Mouse (Mus musculus): ENCODE results near the gene Rundc3a.

The Rundc3a gene

DNA sequence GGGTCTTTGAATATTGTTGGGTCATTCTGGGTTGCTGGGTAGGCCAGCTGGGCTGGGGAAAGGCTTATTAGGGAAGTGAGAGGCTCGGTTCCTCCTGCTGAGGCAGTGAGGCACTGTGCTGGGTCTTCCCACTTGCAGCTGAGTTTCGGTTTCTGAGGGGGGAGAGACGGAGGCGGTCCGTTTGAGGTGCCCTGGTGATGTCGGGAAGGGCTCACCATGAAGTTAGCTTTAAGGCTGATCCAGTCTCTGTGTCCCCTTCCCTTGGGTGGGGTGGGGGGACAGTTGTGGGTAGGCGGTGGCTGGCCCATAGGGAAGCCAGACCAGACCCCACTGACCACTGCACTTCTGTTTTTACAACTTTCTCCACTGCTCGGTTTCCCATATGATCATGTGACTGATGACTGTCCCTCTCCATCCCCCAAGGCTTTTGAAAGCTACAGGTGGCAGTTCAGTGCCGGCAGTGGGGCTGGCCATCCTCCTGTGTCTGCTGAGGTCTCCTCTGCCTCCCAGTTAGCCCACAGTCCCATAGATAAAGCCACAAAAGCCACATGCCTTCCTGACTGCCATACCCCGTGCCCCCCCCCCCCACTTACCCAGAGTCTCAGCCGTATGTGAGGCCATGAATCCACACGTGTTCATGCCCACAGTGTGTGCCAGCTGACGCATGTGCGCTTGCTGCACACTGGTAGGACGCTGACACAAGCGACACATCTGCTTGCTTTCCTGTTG is 39.1 kb downstream of the Rundc3a start:
- intact Hi-C loops (cut with DNase I): loop anchor here (5.0 kb wide), 1 partner anchor 285 kb away; the partner anchor contains the start of gene Nags

DNA sequence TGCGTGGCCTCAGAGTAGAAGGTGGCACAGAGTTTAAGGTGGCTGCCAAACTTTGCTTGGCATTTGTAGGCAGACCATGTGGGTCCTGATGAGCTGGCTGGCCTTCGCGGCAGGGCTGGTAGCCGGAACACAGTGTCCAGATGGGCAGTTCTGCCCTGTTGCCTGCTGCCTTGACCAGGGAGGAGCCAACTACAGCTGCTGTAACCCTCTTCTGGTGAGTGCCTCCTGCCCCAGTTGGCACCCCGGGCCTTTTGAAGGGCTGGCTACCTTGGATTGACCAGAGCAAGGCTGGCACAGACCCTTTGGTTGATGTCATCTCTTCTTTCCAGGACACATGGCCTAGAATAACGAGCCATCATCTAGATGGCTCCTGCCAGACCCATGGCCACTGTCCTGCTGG is 39.7 kb downstream of the Rundc3a start:
- intact Hi-C loops (cut with DNase I): loop anchor here (5.0 kb wide), 1 partner anchor 286 kb away; the partner anchor contains the start of gene Nags

DNA sequence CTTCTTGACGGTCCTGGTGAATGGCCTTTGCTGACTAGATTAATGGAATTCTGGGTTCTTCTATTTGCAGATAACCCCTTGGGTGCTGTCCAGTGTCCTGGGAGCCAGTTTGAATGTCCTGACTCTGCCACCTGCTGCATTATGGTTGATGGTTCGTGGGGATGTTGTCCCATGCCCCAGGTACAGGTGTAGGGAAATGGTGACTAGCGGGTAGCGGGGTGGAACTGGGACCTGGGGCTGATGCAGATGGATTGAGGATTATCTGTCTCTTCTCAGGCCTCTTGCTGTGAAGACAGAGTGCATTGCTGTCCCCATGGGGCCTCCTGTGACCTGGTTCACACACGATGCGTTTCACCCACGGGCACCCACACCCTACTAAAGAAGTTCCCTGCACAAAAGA is 40.7 kb downstream of the Rundc3a start:
- intact Hi-C loops (cut with DNase I): loop anchor here (2.0 to 5.0 kb wide), 2 partner anchors 125 to 287 kb away; partner anchors contain the start of gene Nags

DNA sequence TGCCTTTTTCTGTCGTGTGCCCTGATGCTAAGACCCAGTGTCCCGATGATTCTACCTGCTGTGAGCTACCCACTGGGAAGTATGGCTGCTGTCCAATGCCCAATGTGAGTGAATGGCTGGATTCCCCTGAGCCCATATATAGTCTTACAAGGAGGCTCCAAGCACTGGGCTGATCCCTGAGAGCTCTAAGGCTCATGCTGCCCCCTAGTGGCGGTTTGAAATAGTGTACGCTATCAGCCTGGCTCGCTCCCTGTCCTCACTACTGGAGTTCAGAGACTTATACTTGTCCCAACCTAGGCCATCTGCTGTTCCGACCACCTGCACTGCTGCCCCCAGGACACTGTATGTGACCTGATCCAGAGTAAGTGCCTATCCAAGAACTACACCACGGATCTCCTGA is 41.2 kb downstream of the Rundc3a start:
- intact Hi-C loops (cut with DNase I): loop anchor here (2.0 to 5.0 kb wide), 2 partner anchors 126 to 287 kb away; partner anchors contain the start of gene Nags

DNA sequence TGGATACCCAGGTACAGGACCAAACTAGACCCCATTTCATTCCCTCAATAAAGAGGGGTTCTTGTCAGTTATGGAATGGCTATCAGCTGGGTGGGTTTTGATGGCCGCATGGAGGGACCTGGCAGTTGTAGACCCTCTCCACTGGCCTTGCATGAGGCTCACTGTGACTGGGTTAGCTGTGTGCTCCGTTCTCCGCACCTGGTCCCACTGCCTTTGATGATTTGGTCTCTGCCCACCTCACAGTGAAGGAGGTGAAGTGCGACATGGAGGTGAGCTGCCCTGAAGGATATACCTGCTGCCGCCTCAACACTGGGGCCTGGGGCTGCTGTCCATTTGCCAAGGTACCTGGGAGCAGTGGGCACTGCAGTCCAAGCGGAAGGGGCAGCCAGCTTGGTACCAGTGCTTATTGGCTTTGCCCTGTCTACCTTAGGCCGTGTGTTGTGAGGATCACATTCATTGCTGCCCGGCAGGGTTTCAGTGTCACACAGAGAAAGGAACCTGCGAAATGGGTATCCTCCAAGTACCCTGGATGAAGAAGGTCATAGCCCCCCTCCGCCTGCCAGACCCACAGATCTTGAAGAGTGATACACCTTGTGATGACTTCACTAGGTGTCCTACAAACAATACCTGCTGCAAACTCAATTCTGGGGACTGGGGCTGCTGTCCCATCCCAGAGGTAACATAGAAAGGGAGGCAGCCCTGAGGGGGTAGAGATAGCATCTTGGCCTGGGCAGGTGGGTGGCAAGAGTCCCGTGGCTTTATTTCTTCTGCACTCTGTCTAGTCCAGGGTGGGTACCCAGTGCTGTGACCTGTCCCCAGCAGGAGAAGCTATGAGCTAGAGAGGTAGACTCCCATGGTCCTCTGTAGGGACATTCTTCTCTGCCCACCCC is 41.9 kb downstream of the Rundc3a start:
- intact Hi-C loops (cut with DNase I): loop anchor here (2.0 to 5.0 kb wide), 2 partner anchors 126 to 288 kb away; partner anchors contain the start of gene Nags

DNA sequence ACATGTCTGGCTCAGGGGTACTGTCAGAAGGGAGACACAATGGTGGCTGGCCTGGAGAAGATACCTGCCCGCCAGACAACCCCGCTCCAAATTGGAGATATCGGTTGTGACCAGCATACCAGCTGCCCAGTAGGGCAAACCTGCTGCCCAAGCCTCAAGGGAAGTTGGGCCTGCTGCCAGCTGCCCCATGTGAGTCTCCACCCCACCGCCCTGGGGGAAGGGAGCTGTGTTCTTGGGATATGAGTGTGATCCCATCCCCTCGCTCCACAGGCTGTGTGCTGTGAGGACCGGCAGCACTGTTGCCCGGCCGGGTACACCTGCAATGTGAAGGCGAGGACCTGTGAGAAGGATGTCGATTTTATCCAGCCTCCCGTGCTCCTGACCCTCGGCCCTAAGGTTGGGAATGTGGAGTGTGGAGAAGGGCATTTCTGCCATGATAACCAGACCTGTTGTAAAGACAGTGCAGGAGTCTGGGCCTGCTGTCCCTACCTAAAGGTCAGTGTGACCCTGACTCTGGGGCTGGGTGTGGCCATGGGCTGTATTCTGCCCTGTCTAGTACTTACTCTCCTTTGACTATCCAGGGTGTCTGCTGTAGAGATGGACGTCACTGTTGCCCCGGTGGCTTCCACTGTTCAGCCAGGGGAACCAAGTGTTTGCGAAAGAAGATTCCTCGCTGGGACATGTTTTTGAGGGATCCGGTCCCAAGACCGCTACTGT is 42.7 kb downstream of the Rundc3a start:
- intact Hi-C loops (cut with DNase I): loop anchor here (2.0 kb wide), 1 partner anchor 127 kb away; no protein-coding TSS in a partner anchor

DNA sequence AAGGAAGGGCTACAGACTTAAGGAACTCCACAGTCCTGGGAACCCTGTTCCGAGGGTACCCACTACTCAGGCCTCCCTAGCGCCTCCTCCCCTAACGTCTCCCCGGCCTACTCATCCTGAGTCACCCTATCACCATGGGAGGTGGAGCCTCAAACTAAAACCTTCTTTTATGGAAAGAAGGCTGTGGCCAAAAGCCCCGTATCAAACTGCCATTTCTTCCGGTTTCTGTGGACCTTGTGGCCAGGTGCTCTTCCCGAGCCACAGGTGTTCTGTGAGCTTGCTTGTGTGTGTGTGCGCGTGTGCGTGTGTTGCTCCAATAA is 43.2 kb downstream of the Rundc3a start:
- intact Hi-C loops (cut with DNase I): no loop called here

DNA sequence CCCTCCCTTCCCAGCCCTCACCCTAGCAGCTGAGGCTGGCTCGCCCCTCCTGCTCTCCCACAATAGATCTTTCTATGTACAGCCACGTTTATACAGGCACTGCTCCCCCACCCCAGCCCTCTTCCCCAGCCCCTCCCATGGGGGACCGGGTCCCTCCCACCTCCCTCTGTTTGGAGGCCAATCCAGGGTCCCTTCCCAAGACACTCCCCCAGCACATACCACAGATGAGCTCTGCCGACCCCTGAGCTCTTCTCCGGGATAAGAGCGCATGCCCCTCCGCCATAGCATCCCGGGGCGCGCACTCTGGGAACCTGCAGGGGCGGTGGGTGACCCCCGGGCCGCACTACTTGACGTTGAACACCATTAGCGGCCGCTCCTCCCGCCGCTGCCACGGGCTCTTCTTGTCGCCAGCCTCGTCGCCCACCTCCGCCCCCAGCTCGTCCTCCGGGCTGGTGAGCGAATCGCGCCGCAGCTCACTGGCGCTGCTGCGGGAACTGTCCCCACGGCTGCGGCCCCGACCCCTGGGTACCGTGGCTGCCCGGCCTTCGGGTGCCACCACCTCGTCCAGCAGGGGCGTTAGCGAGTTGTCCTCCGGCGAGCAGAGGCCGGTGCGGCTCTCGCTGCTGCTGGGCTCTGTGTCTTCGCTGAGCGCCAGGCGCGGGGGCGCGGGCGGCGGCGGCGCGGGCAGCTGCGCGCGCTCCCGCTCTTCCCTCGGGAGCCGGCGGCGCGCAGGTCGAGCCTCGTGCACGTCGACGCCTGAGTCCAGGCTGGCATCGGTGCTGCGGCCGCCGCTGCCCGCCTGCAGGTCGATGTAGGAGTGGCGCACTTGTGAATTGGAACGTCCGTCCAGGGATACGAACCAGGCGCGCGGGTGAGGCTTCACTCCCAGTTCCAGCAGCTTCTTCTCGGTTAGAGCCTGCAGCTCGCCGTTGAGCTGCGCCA is 44.2 kb downstream of the Rundc3a start:
- intact Hi-C loops (cut with DNase I): no loop called here

DNA sequence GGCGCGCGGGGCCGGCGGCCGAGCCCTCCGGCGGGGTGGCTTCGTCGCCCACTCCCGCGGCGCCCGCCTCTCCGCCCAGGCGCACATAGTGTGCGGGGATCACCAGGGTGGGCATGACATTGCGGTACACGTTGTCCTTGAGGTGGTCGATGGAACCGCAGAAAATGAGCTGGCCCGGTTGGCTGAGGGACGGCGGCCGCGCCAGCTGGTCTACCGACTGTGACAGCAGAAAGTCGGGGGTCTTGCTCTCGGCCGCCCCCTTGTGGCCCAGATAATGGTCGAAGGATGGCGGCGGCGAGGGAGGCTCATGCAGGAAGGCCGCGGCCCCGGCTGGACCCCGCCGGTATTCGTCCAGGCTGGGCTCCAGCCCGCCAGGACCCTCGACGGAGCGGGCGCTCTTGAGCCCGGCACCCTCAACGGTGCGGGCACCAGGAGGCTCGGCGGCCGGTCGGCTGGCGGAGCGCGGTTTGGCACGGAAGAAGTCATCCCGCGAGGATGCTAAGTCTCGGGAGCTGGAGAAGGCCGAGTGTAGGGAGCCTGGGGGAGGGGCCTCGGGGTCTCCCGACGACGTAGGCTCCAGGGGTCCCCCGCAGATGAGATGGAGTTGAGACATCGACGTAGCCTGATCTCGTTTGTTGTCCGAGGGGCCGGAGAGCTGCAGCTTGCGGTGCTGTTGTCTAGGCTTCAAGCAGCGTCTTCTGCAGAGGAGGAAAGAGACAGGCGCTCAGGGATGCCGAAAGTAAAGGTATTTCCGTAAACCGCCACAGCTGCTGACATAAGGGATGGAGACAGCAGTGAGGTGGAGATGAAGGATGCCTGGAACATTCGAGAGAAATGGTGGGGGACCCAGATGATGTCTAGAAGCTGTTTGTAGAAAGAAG is 45.2 kb downstream of the Rundc3a start:
- intact Hi-C loops (cut with DNase I): no loop called here

DNA sequence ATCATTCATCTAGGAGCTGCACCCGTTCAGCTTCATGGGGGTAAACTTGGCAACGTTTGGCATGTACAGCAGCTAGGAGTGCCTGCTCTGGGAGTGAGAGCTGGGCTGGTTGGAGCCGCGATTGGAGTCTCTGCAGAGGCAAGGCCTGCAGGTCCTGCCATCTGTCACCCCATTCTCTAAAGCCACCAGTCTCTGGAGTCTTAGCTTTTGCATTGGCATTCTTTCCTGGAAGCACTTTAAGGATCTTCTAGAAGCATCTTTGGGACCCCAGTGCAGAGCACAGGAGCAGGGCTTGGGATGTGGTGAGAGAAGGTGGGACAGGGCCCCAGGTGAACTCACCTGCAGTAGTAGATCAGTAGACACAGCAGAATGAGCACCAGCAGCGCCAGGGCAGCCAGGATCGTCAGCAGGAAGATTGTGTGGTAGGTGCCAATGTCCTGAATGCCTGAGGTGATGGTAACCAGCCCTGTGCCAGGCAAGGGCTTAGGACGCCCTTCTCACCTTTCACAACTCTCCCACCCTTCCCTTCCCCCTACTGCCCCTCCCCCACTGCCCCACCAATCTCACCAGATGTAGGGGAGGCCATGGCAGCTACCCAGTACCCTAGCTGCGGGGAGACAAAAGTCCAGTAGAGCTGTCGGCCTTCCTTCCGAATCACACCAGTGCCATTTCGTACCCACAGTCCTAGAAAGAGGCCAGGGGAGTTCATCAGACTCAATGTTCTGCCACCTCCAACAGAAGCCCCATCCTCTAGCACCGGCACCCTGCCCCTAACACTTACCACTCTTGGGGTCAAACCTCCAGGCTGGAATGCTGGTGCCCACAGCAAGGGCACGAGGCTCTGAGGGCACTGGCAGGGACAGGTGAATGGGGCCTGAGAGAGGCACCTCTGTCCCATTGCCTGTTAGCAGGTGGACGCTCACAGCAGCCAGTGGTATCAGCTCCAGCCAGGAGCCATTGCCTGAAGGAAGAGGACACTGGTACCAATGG is 46.2 kb downstream of the Rundc3a start:
- intact Hi-C loops (cut with DNase I): no loop called here

DNA sequence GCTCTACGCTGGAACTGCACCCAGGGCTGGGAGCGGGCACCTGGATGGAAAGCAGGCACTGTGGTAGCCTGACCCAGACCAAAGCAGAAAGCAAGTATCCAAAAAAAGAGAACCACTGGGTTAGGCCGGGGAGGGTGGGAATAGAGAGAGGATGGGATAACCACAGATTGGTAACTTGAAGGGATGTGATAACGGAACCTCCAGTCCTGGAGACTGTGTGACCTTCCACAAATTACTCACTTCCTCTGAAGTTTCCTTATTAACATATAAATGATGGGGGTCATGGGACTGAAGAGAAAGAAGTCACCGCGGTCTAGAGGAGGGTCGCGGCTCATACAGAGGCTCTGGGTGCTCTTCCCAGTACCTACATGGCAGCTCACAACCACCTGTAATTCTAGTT is 47.1 kb downstream of the Rundc3a start:
- intact Hi-C loops (cut with DNase I): no loop called here

DNA sequence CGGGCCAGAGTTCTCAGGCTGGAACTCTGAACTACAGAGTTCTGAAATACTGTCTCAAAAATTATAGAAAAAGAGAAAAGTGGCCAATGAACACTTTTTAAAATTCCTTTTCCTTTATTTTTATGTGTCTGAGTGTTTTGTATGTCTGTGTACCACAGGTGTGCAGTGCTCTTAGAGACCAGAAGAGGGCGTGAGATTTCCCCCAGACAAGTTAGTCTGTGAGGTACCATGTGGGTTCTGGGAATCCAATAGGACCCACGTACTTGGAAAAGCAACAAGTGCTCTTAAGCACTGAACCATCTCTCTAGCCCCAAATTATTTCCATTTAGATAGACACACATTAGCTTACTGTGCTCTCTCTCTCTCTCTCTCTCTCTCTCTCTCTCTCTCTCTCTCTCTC is 48.2 kb downstream of the Rundc3a start:
- intact Hi-C loops (cut with DNase I): no loop called here

DNA sequence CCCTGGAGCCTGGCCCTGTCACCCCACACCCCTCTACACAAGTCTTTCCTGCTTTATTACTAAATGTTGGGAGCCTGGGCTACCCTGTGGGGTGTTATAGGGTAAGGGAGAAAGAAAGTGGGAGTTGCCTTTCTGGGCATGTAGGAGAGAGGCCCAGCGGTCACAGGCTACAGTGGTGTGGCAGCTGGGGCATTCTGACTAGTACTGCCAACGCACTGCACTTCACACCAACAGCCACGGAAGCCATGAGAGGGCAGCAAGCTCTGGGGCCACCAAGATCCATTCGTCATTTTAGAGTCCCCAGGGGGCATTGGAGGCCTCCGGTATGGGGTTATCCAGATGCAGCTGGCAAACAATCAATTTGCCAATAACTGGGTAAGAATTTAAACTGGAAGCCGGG is 48.9 kb downstream of the Rundc3a start:
- intact Hi-C loops (cut with DNase I): no loop called here

DNA sequence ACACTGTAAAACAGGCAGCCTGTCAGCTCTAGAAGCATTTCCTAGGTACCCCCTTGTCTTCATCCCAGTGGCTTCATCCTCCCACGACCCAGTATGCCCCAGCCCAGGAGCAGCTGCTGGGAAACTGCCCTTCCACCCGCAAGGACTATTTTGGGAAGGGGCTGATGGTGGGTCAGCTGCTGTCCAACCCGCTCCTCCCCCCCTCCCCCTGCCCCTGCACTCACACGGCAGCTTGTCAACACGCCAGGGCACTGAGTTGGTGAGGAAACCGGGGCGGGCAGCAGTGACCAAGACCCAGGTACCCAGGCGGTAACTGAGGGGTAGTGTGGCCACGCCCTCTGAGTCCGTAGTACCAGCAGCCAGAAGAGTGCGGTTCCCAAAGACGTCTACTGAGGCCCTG is 50.5 kb downstream of the Rundc3a start:
- intact Hi-C loops (cut with DNase I): no loop called here

DNA sequence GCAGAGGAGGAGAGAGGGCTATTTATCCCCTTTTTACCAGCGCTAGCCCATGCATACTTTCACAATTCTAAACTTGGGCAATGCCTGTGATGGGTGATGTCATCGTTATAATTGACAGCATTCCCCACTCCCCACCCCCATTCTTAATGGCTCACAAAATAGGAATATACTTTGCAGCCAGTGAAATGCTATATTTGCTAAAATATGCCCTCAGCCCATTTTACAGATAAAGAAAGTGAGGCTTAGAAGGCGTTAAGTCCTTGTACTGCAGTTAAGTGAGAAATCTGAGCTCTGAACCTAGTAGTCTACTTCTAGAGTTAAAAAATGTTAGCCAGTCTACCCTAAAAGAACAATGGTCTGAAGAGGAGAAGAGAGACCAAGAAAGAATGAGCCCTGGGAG is 51.1 kb downstream of the Rundc3a start:
- intact Hi-C loops (cut with DNase I): no loop called here

DNA sequence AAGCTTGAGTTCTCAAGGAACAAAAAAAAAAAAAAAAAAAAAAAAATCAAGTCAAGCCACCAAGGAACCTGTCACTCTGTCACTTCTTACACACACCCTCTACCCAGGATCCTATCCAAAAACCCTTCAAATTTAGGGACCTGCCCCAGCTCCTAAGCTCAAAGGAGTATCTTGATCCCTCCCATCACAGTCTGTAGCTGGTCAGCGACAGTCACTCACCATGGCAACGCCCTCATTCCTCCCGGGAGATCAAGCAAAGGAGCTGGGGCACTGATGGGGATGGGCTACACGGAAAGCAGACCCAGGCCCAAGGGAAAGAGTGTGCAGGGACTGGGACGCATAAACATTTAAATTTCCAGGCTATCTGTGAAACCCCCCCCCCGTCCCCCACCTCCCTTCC is 51.6 kb downstream of the Rundc3a start:
- intact Hi-C loops (cut with DNase I): no loop called here

DNA sequence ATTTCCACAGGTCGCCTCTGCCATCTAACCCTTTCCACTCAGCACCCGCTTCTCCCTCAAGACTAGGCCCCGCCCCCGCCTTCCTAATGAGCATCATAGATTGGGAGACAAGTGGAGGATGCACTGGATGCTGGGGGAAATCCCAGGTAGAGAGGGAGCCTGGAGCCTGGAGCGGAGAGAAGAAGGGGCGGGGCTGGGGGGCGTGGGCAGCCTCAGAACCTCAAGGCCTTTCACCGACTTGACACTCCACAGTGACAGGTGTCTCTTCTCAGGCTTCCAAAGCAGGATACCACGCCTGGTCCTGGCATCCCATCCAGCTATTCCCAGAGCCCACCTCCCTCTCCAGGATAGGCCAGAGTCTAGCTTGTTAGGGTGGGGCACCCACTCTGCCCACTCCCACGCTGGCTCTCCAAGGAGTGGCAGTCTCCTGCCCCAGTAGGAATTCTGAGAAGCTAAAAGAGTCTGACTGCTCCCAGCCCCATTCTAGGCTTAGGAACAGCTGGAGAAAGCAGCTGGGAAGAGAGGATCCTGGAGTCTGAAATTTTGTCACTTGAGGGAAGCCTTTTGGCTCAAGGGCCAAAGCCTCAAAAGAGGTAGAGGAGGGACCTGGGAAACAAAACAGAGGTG is 52.2 kb downstream of the Rundc3a start:
- intact Hi-C loops (cut with DNase I): no loop called here

DNA sequence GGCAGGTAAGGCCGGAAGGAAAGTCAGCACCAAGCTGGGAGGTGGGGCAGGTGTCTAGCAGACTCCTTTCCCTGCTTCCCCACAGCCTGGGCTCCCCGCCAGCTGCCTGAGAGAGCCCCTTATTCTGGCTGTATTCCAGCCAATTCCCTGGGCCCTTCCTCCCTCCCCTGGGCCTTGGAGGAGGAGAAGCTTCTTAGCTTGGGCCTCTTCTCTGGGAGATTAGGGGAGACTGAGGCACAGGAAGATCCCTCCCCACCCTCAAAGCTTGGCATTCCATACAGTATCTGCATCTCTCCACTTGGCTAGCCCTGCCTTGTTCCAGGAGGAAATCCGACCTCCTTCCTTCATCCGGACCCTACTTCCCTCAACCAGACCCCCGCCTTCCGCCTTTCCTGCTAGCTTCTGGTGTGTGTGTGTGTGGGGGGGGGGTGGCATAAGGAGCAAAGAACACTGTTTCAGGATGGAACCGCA is 52.7 kb downstream of the Rundc3a start:
- intact Hi-C loops (cut with DNase I): no loop called here
